Mouse (Mus musculus) kidney, postnatal 14 days (tissue): Measurements from ENCODE around the gene Thegl.
A peak's percentile ranks its signal among the peaks of the same experiment; 100 is the strongest.

Source experiments
- DNase-seq: peaks from one replicate; pipeline ENCODE4 v3.0.0; 2022; ENCODE audit warnings: mixed read lengths

The Thegl gene

DNA sequence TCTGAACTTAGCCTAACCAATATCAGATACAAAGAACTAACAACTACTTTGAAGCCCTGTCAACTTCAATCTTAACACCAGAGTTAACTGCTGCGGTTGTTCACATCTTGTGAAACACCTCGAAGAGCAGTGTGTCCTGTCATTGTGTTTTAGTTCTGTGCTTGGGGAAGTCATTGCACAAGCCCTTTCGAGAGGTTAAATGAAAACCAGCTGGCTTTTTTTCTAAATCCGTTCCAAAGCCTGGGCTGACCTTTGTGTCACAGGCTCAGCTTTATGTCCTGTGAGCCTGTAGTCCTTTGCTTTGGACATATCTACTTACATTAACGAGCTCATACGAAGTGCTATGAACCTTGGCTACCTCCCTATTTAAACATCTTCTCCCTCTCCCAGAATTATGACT, 81.9 kb downstream of the Thegl start:
- DNase-seq, result peak; percentile 37

DNA sequence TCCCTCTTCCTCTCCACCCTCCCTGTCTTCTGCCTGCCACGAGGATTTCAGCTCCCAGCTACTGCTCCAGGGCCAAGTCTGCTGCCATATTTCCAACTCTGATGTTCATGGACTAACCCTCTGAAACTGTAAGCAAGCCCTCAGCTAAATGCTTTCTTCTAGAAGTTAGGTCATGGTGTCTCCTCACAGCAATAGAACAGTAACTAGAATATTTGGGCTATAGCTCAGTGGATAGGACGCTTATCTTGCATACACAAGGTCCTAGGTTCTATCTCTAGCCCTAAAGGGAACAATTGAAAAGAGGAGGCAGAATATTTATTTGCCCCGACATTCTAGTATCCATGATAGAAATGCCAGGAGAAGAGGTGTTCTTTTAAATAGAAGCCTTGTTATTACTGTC, 83.1 kb downstream of the Thegl start:
- DNase-seq, result no peak

DNA sequence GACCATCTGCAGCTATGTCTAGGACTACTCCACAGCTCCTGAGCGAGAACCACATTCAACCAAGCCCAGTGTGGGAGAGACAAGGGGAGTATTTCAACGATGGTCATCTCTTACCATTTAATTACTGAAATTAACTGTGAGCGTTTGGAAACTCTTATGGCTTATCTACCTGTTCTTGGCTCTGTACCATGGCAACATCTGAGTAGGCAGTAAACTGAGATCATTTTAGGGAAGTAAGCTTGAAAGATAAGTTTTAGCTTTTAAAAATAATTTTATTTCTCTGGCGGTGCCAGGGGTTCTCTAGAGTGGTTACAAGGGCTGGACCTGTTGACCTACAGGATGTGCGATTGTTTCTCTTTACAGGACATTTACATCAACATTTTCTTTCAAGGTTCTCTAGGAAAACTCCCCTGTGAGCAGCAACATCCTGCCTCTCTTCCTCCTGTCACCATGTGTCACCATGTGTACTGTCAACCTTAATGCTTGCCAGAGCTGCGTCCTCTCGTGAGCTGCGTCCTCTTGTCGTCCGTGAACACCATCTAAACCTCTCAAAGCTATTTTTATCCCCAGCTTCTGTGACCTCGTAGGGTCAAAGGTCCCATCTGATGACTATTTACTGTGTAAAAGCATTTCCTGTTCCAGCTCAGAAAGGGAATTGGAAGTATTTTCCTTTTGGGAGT, 83.6 kb downstream of the Thegl start:
- DNase-seq, result peak; percentile 66

DNA sequence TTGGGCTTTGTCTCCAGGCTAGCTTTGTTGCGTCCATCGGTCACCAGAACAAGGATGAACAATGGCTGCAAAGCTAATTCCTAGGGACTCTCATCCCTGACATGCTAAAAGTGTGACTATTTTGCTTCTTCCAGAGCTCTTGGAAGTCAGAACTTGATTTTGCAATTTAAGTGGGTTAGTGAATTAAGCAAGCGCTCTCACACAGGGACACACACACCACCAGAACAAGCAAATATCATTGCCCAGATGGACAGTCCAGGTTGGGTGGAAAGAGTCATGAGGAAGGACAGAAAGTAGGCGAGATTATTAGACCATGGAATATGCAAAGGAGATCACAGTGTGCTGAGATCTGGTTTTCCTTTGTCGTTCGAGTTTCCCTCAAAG, 84.2 kb downstream of the Thegl start:
- no peak for DNase-seq

- DNase-seq, result no peak
These were observed 84.9 kb downstream of the Thegl start for GRCm38 (mm10) chr5:77100691-77101090.

- no peak for DNase-seq
These were observed 86.9 kb downstream of the Thegl start for GRCm38 (mm10) chr5:77102522-77103365.

- no peak for DNase-seq
These were observed 91.5 kb downstream of the Thegl start for GRCm38 (mm10) chr5:77107146-77107822.

- no peak for DNase-seq
These were observed 93.0 kb downstream of the Thegl start for GRCm38 (mm10) chr5:77108806-77109205.

DNA sequence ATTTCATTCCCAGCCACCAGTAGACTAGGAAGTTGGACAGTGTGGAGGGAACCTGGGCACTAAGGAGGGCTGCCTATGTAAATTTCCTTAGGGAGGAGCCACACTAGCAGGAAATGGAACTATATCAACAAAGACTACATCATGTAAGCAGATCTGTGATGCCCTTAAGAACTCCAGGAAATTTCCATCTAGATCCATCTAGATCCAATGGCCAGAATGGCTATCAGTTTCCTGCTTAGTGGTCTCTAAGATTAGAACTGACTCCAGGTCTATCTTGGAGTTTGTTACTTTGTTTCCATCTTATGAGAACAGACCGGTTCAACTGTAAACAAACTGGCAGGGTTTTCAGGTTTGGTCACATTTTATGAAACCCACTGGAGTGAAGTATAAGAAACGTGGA, 94.0 kb downstream of the Thegl start:
- no peak for DNase-seq
